Mouse (Mus musculus) gastrocnemius, postnatal 36 days (tissue): ENCODE measurements around the gene Rpn2. TPM values are rescaled to one million over a fixed set of nuclear protein-coding genes. Genes with fewer than 3 reads are reported as not detected.

ENCODE experiments used
- DNase-seq, 2 experiments: peaks; one replicate each; pipeline ENCODE4 v3.0.0; 2022
- intact Hi-C: fragments of 180-260 bp; cut with DNase I; formaldehyde crosslinking; loops from one replicate; pipeline ENCODE4 v1.15.1; 2025
- total RNA-seq, 2 experiments: library from RNA; stranded (reverse); gene quantifications; 2 replicates each; pipeline ENCODE4 v1.2.3; 2021

Rpn2 gene
- total RNA-seq, 2 experiments from 2014 or later: 72.9 to 74.8 TPM

DNA sequence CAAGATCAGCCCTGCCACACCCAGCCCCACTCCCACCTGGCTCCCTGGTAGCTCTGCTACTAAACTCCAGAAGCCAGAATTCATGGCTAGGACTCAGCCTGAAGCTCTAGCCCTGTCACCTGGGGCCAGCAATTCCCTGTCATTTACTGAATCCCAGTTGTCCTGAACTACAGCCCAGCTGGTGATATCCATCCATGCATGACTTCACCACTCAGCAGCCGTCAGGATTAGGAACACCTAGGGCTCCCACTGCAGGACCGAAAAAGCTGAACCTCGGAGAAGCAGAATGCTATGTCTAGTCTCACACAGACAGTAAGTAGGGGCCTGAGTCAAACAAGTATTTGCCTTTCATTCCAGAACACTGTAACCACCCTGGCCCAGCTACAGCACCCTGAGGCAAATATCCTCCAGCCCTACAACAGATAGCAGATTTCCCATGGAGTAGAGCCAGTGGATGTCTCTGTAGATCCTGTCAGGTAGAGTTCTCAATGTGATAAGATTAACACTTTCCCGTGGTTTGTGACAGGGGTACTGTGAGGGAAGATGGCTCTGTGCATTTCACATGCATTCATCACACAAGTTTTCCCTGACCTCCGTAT lies 63.6 kb downstream of the Rpn2 start:
- DNase-seq: no peak
- intact Hi-C loops: no loop called here

DNA sequence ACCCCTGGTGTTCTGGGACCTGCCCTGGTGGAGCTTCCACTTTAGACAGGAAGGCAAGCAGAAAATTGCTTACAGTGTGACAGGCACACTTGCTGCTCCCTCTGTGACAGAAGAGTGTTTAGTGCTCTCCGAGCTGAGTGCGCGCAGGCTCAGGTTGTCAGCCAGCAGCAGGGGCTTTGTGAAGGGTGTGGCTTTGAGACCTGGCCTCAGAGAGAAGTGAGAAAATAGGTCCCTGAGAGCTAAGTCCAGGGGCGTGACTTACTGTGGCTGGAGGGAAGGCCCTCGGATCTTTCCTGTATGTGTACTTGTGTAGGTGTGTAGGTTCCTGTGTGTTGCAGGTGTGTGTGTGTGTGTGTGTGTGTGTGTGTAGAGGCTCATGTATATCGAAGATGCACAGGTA lies 64.5 kb downstream of the Rpn2 start:
- intact Hi-C loops: loop anchor here (1.0 kb wide), 1 partner anchor 114 kb away; no protein-coding TSS in a partner anchor
- no peak for DNase-seq

DNA sequence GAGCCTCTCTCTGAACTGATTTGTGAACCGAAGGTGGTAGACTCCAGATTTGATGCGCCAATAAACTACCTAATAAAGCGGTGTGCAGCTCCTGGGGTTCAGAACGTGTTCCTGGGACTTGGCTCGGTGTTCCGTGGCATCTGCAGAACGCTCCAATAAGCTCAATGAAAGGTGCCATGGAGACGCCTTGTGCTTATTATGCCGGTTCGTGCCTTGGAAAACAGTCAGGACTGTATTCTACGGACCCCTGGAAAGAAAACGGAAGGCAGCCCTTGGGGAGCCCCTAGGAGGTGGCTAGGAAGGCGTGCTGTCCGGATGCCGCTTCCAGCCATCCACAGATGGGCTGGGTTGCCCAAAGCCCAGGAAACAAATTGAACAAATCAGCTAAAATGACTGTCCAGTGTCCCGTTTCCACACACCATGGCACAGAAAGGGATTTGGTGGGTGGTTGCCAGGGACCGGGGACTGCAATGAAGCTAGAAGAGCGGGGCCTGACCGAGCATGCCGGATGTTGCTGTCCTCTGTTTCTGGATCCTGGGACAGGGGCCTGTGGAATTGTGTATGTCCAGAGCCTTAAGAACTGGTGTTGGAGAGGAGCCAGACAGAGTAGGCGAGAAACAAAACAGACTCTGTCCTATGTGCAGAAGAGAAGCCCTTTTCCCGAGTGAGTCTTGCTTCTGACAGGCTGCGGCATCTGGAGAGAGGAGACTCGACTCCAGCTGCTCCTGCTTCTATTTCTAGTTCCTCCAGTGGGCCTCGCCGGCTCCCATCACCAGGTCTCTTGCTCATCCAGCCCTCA lies 68.7 kb downstream of the Rpn2 start, which contains the start of gene Ghrh:
Gene Ghrh, minus strand, starts transcription at position 146 of the 799 bp plus-strand sequence.
- intact Hi-C loops: no loop called here
- peak in 1 of 2 experiments; percentile 20 for DNase-seq

DNA sequence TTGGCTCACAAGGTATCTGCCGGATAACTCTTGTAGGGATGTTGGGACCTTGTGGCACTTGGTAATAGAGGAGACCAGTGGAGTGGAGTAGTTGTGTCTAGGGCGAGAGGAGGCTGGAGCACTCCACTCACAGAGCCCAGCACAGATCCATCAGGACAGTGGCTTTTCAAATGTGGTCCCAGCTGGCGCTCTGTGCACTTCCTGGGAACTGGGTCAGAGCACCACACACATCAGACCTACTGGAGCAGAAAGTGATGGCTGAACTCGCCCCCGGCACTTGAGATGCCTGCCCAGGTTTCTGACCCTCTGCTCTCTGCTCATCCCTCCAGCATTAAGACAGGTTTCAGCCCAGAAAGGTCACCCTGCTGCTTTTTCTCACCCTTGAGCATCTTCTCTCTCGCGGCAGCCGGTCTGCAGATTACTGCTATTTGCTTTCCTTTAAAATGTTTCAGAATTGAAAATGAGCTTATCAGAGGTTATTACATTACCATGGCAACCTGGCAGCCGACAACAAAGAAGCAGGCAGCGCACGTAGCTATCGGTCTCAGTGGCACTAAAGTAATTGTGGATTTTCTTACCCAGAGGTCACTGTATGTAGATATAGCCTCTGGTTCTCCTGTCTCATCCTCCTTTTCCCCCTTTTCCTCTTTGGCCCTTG lies 70.4 kb downstream of the Rpn2 start:
- DNase-seq: no peak
- intact Hi-C loops: no loop called here

DNA sequence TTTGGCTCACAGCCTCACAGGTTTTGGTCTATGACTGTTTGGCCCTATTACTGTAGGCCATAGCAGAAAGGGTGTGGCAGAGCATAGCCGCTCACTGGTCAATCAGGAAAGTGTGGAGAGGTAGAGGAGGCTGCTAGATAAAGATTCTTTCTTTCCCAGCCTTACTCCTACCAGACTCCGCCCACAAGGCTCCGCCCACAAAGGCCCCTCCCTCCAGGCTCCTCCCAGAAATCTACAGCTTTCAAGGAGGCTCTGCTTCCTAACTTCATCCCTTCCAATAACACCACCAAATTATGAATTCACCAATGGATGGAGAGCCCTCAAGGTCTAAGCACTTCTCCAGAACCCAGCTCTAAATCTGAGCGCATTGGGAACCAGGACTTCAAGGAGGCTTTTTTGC lies 74.4 kb downstream of the Rpn2 start:
- intact Hi-C loops: no loop called here

DNA sequence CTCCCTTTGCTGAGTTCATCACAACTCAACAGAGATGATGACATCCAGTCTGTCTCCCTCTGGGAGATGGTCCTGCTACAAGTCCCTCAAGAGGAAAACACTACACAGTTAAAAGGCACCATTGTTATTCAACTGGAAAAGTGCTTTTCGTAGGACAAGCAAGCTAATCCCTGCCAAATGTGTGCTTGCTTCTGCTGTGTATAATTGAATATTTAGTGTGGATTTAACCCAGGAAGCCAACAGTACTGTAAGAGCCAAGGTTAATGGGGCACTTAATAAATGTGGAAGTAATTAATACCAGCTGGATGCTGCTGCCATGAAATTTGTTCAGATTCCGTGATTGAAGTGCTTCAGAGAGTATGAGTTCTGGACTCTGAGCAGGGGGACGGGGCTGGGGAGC lies 75.3 kb downstream of the Rpn2 start:
- intact Hi-C loops: no loop called here
- DNase-seq: no peak

More for the DNA sequence above, 74.4 kb downstream of the Rpn2 start:
- no peak for DNase-seq

DNA sequence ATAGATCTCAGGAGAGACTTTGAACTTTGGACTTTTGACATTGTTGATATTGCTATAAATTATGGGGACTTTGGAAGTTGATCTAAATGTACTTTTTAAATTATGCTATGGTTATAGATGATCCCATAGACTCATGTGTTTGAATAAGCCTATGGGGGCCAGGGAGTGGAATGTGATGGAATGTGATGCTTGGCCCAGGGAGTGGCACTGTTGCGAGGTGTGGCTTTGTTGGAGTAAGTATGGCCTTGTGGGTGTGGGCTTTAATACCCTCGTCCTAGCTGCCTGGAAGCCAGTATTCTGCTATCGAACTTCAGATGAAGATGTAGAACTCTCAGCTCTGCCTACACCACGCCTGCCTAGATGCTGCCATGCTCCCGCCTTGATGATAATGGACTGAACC lies 81.2 kb downstream of the Rpn2 start:
- intact Hi-C loops: no loop called here
- no peak for DNase-seq

DNA sequence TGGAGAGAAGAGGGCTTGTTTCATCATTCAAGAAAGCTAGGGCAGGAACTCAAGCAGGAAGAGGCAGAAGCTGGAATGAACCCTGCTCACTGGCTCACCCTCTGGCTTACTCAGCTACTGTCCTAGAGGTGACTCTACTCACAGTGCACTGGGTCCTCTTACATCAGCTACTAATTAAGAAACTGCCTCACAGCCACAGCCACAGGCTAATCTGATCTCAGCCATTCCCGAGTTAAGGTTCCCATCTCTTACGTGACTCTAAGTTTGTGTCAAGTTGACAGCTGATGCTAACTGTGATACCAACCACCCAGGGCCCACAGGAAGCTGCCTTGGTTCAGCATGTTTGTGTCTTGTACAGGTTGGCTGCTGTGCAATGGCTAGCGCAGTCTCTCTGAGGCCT lies 84.2 kb downstream of the Rpn2 start:
- intact Hi-C loops: no loop called here
- no peak for DNase-seq

DNA sequence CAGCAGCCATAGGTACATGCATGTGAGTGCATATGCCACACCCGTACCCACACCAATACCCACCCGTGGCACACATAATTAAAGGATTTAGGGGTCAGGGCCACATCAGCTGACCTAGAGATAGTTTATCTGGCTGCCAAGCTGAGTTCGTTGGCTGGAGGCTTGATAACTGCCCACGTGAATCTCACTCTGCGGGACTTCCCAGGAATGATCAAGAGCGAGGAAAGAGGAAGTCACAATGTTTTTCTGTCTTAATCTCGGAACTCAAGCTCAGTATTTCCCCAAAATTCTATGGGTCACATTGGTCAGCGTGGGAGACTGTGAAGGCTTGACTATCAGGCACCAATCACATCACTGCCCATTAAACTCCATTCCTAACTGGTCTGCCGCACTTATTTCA lies 87.9 kb downstream of the Rpn2 start:
- intact Hi-C loops: no loop called here
- no peak for DNase-seq

DNA sequence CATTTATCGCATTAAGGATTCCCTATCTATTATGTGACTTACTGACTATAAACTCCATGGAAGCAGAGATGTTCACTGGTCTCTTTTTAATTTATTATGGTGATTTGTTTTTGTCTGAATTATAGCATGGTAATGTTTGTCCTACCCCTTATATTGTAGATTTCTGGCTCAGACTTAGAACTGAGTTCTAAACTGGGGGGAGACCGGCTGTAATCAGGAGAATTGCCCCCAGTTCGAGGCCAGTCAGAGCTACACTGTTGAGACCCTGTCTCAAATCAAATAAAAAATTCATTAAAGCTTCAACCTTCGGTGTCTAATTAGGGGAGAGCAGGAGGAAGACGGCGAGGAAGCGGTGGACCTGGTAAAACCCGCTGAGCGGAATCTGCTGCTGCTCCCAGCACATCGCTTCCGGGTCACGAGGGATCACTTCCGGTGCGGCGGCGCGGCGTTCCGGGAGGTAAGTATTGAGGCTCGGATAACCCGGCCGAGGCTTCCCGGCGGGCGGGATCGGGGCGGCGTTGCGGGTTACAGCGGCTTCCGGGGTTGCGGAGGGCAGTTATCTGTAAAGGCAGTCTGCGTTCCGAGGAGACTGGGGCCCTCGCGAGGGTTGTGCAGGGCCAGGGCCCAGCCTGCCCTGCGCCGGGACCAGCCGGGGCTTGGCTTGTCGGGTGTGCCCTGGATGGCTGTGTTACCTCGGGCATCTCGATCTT lies 88.5 kb downstream of the Rpn2 start, which contains the start of gene Manbal:
Gene Manbal, plus strand, starts transcription at position 411 of the 710 bp plus-strand sequence.
- intact Hi-C loops: no loop called here
- peak; percentile 97 for DNase-seq

DNA sequence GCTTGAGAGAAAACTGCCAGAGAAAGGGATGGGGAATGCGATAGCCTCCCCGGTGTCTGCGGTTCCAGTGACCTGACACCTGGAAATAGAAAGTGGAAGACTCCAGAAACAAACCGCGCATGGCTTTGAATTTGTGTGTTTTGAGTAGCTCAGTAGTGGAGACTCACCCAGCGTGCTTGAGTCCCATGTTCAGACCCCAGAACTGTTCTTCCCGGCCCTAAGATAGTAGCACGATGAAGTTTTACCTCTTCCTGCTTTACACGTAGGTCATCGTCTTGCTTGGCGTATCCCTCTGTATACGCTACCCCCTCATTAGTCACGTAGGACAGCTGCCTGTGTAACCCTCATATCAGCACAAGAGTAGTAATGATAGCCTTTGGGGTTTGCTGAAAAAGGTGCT lies 89.2 kb downstream of the Rpn2 start:
- intact Hi-C loops: no loop called here
- no peak for DNase-seq

DNA sequence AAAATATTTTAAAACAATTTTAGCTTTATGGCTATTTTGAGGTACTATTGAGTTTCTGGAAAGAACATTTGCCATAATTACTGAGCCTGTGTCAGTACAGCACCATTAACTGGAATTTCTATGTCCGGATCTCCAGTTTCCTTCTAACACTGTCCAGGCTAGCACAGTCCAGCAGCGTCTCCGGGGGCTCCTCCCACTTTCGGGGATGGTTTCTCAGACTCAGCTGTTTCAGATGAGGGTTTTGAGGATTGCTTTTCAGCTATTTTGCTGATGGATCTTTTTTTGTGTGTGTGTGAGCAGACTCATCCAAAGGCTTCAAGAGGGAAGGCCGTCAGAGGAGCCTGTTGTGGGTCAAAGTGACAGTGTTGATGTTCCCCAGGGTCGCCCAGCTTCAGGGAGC lies 92.9 kb downstream of the Rpn2 start:
- DNase-seq: no peak
- intact Hi-C loops: no loop called here

DNA sequence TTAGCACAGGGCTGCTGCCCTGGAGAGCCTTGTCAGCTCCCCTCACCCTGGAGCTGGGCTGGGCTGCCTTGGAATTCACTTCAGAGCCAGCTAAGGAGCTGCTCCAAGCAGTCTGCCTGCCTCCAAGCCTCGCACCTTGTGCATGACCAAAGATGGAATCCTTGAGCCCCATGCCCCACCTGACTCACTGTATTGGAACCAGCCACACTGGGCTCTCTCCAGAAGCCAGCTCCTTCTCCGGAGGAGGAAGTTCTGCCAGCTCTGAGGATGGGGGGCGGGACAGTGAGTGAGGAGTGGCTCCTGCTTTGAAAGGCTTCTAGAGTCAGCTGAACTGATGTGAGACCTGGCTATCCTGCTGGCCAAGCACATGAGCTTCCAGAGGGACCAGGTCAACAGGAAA lies 94.9 kb downstream of the Rpn2 start:
- DNase-seq: peak; percentile 29 to 33
- intact Hi-C loops: no loop called here

DNA sequence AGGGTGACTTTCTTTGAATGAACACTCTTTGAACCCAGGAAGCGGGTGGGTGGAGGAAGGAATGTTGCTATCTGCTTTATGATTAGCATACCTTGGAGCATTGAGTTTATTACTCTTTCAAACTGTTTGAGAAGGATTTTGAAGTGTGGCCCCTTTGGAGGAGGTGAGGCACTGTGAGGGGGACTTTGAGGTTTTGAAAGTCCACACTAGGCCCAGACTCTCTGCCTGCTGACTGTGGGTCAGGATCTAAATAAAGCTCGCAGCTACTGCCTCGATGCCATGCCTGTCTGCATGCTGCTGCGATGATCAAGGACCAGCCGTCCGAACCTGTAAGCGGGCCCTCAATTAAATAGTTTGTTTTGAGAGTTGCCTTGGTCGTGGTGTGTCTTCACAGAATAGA lies 96.2 kb downstream of the Rpn2 start:
- intact Hi-C loops: no loop called here
- DNase-seq: no peak

Other genes with a start within 250 kb of the Rpn2 start
- gene Soga1, start 199.8 kb upstream of the Rpn2 start, total RNA-seq: 1 to 10 TPM; 3.9 to 4.1 TPM
- not detected for gene Tldc2, start 192.0 kb upstream of the Rpn2 start, total RNA-seq
- 10 to 100 TPM; 12.9 to 13.2 TPM for gene Samhd1, start 143.8 kb upstream of the Rpn2 start, total RNA-seq
- gene Rbl1, start 74.5 kb upstream of the Rpn2 start, total RNA-seq: 1 to 10 TPM; 1.6 to 2.2 TPM
- gene Mroh8, start 532 bp downstream of the Rpn2 start, total RNA-seq: 1 to 10 TPM in 1 of 2 experiments, under 1 TPM in 1; 0.72 to 1.2 TPM
- gene Ghrh, start 68.5 kb downstream of the Rpn2 start, total RNA-seq: not detected
- 10 to 100 TPM; 15.3 to 15.6 TPM for gene Manbal, start 88.6 kb downstream of the Rpn2 start, total RNA-seq
- 1 to 10 TPM; 2.9 to 3.5 TPM for gene Src, start 139.4 kb downstream of the Rpn2 start, total RNA-seq